Mouse (Mus musculus): ENCODE results near the gene Rflnb. TPM values are rescaled to one million over a fixed set of nuclear protein-coding genes. Genes with fewer than 3 reads are reported as not detected.

Gene Rflnb
- polyA plus RNA-seq, 1 experiment from 2014 or later, result 22.9 TPM

DNA sequence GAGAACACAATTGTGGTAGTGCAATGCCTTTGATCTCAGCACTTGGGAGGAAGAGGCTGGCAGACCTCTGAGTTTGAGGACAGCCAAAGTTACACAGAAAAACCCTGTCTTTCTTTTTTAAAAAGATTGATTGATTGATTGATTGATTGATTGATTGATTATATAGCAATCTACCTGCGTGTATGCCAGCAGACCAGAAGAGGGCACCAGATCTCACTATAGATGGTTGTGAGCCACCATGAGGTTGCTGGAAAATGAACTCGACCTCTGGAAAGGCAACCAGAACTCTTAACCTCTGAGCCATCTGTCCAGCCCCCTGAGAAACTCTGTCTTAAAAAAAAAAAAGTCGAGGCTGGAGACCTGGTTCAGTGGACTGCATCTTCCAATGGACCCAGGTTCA is 57.0 kb downstream of the Rflnb start:
- Histone ChIP-seq H3K27ac (ENCODE audit: low read depth, low read length) (no peak overlapping the region), H3K4me3 (ENCODE audit: low read depth, low read length) (no peak overlapping the region), H3K4me1 (ENCODE audit: control insufficient read depth, insufficient read depth, low read length) (no peaks in the 10 kb centered on the region), H3K27me3 (ENCODE audit: control insufficient read depth, insufficient read depth, low read length) (peaks cover 9% of the 10 kb centered on the region; the same call in 1 of the 2 replicates), H3K9me3 (ENCODE audit: control insufficient read depth, low read length) (no peaks in the 10 kb centered on the region), H3K9ac (ENCODE audit: low read length) (no peak overlapping the region), H3K4me2 (ENCODE audit: low read depth) (no peak overlapping the region), H3K36me3 (ENCODE audit: control insufficient read depth, insufficient read depth, low read length) (no peaks in the 10 kb centered on the region)
- 26% methylated on average over 3 of the region's 3 CpGs for WGBS
- ATAC-seq (ENCODE audit: insufficient read depth, low FRiP score, low TSS enrichment) (no peak), DNase-seq (ENCODE audit: low spot score) (no peak)

Other genes starting within 250 kb of the Rflnb start
- gene Doc2b, start 231.7 kb downstream of the Rflnb start, polyA plus RNA-seq (2014; fragmentation: Nextera tagmentation; extraction: Ambion mirVana), result 0.23 and 0.26 TPM in 2 replicates
- 1.2 and 2.0 TPM in 2 replicates for gene Rph3al, start 89.4 kb downstream of the Rflnb start, polyA plus RNA-seq (2014; fragmentation: Nextera tagmentation; extraction: Ambion mirVana)
- gene 1700016K19Rik, start 27.9 kb downstream of the Rflnb start, polyA plus RNA-seq (2014; fragmentation: Nextera tagmentation; extraction: Ambion mirVana), result not detected in 2 replicates
- 50.1 and 50.8 TPM in 2 replicates for gene Vps53, start 151.9 kb upstream of the Rflnb start, polyA plus RNA-seq (2014; fragmentation: Nextera tagmentation; extraction: Ambion mirVana)
- 37.2 and 40.1 TPM in 2 replicates for gene Fam57a, start 151.9 kb upstream of the Rflnb start, polyA plus RNA-seq (2014; fragmentation: Nextera tagmentation; extraction: Ambion mirVana)
- 0.46 TPM in 1 of 2 replicates, not detected in the other for gene Dbil5, start 189.8 kb upstream of the Rflnb start, polyA plus RNA-seq (2014; fragmentation: Nextera tagmentation; extraction: Ambion mirVana)
- 37.9 and 43.6 TPM in 2 replicates for gene Gemin4, start 189.9 kb upstream of the Rflnb start, polyA plus RNA-seq (2014; fragmentation: Nextera tagmentation; extraction: Ambion mirVana)
- gene Mrm3, start 215.9 kb upstream of the Rflnb start, polyA plus RNA-seq (2014; fragmentation: Nextera tagmentation; extraction: Ambion mirVana), result 18.6 and 18.8 TPM in 2 replicates
- gene Glod4, start 215.9 kb upstream of the Rflnb start, polyA plus RNA-seq (2014; fragmentation: Nextera tagmentation; extraction: Ambion mirVana), result 116 and 118 TPM in 2 replicates